Mouse (Mus musculus) forebrain, embryonic 14.5 days (tissue): ENCODE data around the gene Cspg4. TPM values are rescaled to one million over a fixed set of nuclear protein-coding genes. Genes with fewer than 3 reads are reported as not detected.

ENCODE experiments used
- ATAC-seq: fragments of 200-750 bp; cut with Nextera tagmentation; 2 replicates; pipeline ENCODE4 v1.8.0; 2017; ENCODE audit warnings: mild to moderate bottlenecking, moderate library complexity
- DNase-seq: peaks from one replicate; pipeline ENCODE4 v3.0.0-alpha.2; 2015; ENCODE audit warnings: low spot score
- H3K27ac ChIP-seq: fragments of 300-500 bp; sonication (generic); 2 replicates; pipeline ENCODE4 v1.5.1; 2014; ENCODE audit warnings: low read depth, mild to moderate bottlenecking, control low read depth, low read length, moderate library complexity
- H3K27me3 ChIP-seq: fragments of 300-500 bp; sonication (generic); replicated peaks from 2 replicates; pipeline ENCODE4 v1.6.1; 2014; ENCODE audit warnings: low read length, control low read depth, mixed read lengths; ENCODE audit not compliant: control insufficient read depth, insufficient read depth
- H3K36me3 ChIP-seq: fragments of 300-500 bp; sonication (generic); 2 replicates; pipeline ENCODE4 v1.6.1; 2014; ENCODE audit warnings: low read length, control low read depth; ENCODE audit not compliant: control insufficient read depth, insufficient read depth
- H3K4me1 ChIP-seq: fragments of 300-500 bp; sonication (generic); 2 replicates; pipeline ENCODE4 v1.6.1; 2014; ENCODE audit warnings: antibody characterized with exemption, low read length, control low read depth; ENCODE audit not compliant: control insufficient read depth, insufficient read depth
- H3K4me2 ChIP-seq: fragments of 300-500 bp; sonication (generic); 2 replicates; pipeline ENCODE4 v1.6.1; 2014; ENCODE audit warnings: mild to moderate bottlenecking, control low read depth, low read length
- H3K4me3 ChIP-seq: fragments of 300-500 bp; sonication (generic); 2 replicates; pipeline ENCODE4 v1.5.1; 2014; ENCODE audit warnings: low read depth, low read length, control low read depth
- H3K9ac ChIP-seq: fragments of 300-500 bp; sonication (generic); 2 replicates; pipeline ENCODE4 v1.6.1; 2014; ENCODE audit warnings: mild to moderate bottlenecking, low read length, control low read depth, moderate library complexity
- H3K9me3 ChIP-seq: fragments of 300-500 bp; sonication (generic); replicated peaks from 2 replicates; pipeline ENCODE4 v1.6.1; 2016; ENCODE audit warnings: low read length, control low read depth, mixed read lengths; ENCODE audit not compliant: control insufficient read depth
- WGBS: fragments of 180-500 bp; shearing (Covaris S2); extraction: QIAGEN DNeasy Blood & Tissue Kit; methylation state at CpG from one replicate; pipeline ENCODE4 v1.1.7; 2014; 5-methylcytosine and 5-hydroxymethylcytosine counted together
- polyA plus RNA-seq: library from polyadenylated mRNA; unstranded; fragments of >200 nt; fragmentation: Nextera tagmentation; extraction: Ambion mirVana; gene quantifications from 2 replicates; pipeline ENCODE4 v1.2.1, GENCODE M21; 2014

Cspg4 gene
- 3.0 and 4.8 TPM in 2 replicates for polyA plus RNA-seq

- ATAC-seq (no peak), DNase-seq (peak; percentile 31)
- Histone ChIP-seq H3K4me1 (peaks cover 12% of the 10 kb centered on the region), H3K9me3 (no peaks in the 10 kb centered on the region), H3K4me3 (peak within 1 kb of the TSS; percentile 21), H3K9ac (0 out of 2 replicates have a peak within 1 kb of the TSS, but pooled peaks have one; percentile 8), H3K4me2 (peak within 1 kb of the TSS; percentile 47), H3K36me3 (no peaks in the 10 kb centered on the region), H3K27me3 (0 out of 2 replicates have a peak, but pooled peaks cover 3% of the 10 kb centered on the region), H3K27ac (no peak within 1 kb of the TSS)
- 2% methylated on average over 24 of the region's 24 CpGs for WGBS
Observed at GRCm38 (mm10) chr9:56864832-56865231, at the start of gene Cspg4. Gene Cspg4 (plus strand): TSS chr9:56865033.

- H3K27ac ChIP-seq, result no peak overlapping the region
- H3K9me3 ChIP-seq, result no peaks in the 10 kb centered on the region
- ATAC-seq, result peak; percentile 42; the same call in 1 of the 2 replicates
- H3K4me2 ChIP-seq, result no peak overlapping the region
- H3K36me3 ChIP-seq, result no peaks in the 10 kb centered on the region
- peaks cover 7% of the 10 kb centered on the region for H3K4me1 ChIP-seq
- WGBS, result 3% methylated on average over 3 of the region's 3 CpGs
- H3K27me3 ChIP-seq, result 0 out of 2 replicates have a peak, but pooled peaks cover 2% of the 10 kb centered on the region
- DNase-seq, result peak; percentile 73
- no peak overlapping the region for H3K4me3 ChIP-seq
- H3K9ac ChIP-seq, result no peak overlapping the region
Observed at GRCm38 (mm10) chr9:56824900-56825299, 39.9 kb upstream of the Cspg4 start.

DNA sequence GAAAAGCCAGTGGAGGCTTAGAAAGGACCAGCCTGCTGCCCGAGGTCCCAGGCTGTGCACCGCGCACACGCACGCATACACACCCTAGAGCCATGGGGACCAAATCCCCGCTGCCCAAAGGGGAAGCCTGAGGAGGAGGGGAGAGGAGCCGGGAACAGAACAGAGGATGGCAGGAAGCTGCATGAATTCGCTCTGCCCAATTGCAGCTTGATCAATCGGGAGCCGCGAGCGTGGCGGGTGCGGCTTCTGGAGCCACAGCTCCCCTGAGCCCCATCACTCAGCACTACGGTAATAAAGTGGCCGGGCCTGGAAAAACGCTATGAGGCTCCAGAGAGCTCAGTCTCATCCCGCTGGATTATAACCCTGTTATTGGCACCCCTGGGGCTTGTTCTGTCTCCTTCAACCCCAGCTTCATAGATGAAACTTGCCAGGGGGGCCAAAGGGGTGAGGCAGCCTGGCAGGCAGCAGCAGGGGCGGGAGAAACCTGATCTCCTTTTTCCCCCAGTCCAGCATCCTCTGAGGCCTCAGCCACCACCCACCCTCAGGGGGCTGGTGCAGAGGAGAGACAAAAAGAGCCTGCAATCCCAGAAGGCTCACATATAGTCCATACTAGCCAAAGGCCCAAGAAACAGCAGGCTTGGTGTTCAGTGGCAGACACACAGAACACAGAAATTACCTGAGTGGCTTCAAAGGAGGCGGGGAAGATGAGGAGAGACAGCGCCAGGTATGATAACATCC lies 39.2 kb upstream of the Cspg4 start:
- 10% methylated on average over 21 of the region's 21 CpGs for WGBS
- Histone ChIP-seq H3K36me3 (no peaks in the 10 kb centered on the region), H3K4me1 (peaks cover 12% of the 10 kb centered on the region), H3K27me3 (0 out of 2 replicates have a peak, but pooled peaks cover 2% of the 10 kb centered on the region), H3K4me3 (peak overlapping the region; percentile 5; the same call in 1 of the 2 replicates), H3K9me3 (no peaks in the 10 kb centered on the region), H3K9ac (peak overlapping the region; percentile 35), H3K4me2 (peak overlapping the region; percentile 45), H3K27ac (no peak overlapping the region)
- DNase-seq, result no peak
- ATAC-seq, result peak; percentile 37; the same call in 1 of the 2 replicates

- Histone ChIP-seq H3K9ac (no peak overlapping the region), H3K4me3 (no peak overlapping the region), H3K27me3 (0 out of 2 replicates have a peak, but pooled peaks cover 2% of the 10 kb centered on the region), H3K36me3 (no peaks in the 10 kb centered on the region), H3K27ac (no peak overlapping the region), H3K4me1 (peaks cover 17% of the 10 kb centered on the region), H3K9me3 (no peaks in the 10 kb centered on the region), H3K4me2 (no peak overlapping the region)
- WGBS, result 16% methylated on average over 9 of the region's 9 CpGs
- no peak for ATAC-seq
- peak; percentile 56 for DNase-seq
Observed at GRCm38 (mm10) chr9:56828146-56828545, 36.7 kb upstream of the Cspg4 start.

- no peak overlapping the region for H3K4me3 ChIP-seq
- no peaks in the 10 kb centered on the region for H3K36me3 ChIP-seq
- DNase-seq, result no peak
- 87% methylated on average over 6 of the region's 6 CpGs for WGBS
- peaks cover 17% of the 10 kb centered on the region for H3K4me1 ChIP-seq
- ATAC-seq, result no peak
- H3K9me3 ChIP-seq, result no peaks in the 10 kb centered on the region
- H3K9ac ChIP-seq, result no peak overlapping the region
- 0 out of 2 replicates have a peak, but pooled peaks cover 2% of the 10 kb centered on the region for H3K27me3 ChIP-seq
- no peak overlapping the region for H3K4me2 ChIP-seq
- H3K27ac ChIP-seq, result no peak overlapping the region
Observed at GRCm38 (mm10) chr9:56828841-56829240, 36.0 kb upstream of the Cspg4 start.

- Histone ChIP-seq H3K27me3 (0 out of 2 replicates have a peak, but pooled peaks cover 2% of the 10 kb centered on the region), H3K4me1 (peaks cover 17% of the 10 kb centered on the region), H3K4me2 (no peak overlapping the region), H3K27ac (peak overlapping the region; percentile 65), H3K36me3 (no peaks in the 10 kb centered on the region), H3K4me3 (no peak overlapping the region), H3K9me3 (no peaks in the 10 kb centered on the region), H3K9ac (peak overlapping the region; percentile 13; the same call in 1 of the 2 replicates)
- ATAC-seq, result peak; percentile 76
- 11% methylated on average over 4 of the region's 4 CpGs for whole genome bisulfite sequencing
- DNase-seq, result peak; percentile 93
Observed at GRCm38 (mm10) chr9:56830162-56830561, 34.7 kb upstream of the Cspg4 start.

DNA sequence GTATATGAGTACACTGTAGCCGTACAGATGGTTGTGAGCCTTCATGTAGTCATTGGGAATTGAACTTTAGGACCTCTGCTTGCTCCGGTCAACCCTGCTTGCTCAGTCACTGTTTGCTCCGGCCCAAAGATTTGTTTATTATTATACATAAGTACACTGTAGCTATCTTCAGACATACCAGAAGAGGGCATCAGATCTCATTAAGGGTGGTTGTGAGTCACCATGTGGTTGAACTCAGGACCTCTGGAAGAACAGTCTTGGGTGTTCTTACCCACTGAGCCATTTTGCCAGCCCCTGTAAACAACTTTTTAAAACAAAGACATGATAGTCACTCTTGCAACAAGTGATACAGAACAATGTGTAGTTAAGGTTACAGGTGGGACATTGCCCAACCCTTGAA lies 32.9 kb upstream of the Cspg4 start:
- H3K4me1 ChIP-seq, result peaks cover 12% of the 10 kb centered on the region
- DNase-seq (no peak), ATAC-seq (no peak)
- no peak overlapping the region for H3K27ac ChIP-seq
- H3K36me3 ChIP-seq, result no peaks in the 10 kb centered on the region
- no peak overlapping the region for H3K4me2 ChIP-seq
- 92% methylated on average over 3 of the region's 3 CpGs for WGBS
- no peaks in the 10 kb centered on the region for H3K9me3 ChIP-seq
- no peak overlapping the region for H3K4me3 ChIP-seq
- H3K27me3 ChIP-seq, result 0 out of 2 replicates have a peak, but pooled peaks cover 2% of the 10 kb centered on the region
- no peak overlapping the region for H3K9ac ChIP-seq

DNA sequence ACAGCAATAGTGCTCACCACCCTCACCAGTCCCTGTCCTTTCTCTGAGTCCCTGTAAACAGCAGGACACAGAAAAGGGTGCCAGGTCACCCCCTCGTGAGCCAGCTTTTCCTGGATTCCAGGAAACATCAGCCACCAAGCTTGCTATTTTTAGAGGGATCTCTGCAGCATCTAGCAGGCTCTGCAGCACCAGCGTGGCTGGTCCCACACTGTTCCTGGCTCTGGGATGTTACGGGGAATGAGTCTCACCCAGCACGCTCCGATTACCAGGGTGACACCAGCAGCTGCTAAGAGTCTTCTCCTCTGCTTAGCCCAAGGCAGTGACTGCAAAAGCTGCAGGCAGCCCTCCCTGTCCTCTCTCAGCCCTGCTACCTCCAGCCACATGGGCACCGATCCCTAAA lies 31.9 kb upstream of the Cspg4 start:
- H3K27me3 ChIP-seq, result 0 out of 2 replicates have a peak, but pooled peaks cover 2% of the 10 kb centered on the region
- no peak for ATAC-seq
- no peak overlapping the region for H3K9ac ChIP-seq
- WGBS, result 38% methylated on average over 6 of the region's 6 CpGs
- no peak overlapping the region for H3K27ac ChIP-seq
- H3K36me3 ChIP-seq, result no peaks in the 10 kb centered on the region
- H3K9me3 ChIP-seq, result no peaks in the 10 kb centered on the region
- H3K4me3 ChIP-seq, result no peak overlapping the region
- peaks cover 12% of the 10 kb centered on the region for H3K4me1 ChIP-seq
- no peak overlapping the region for H3K4me2 ChIP-seq
- DNase-seq, result no peak

DNA sequence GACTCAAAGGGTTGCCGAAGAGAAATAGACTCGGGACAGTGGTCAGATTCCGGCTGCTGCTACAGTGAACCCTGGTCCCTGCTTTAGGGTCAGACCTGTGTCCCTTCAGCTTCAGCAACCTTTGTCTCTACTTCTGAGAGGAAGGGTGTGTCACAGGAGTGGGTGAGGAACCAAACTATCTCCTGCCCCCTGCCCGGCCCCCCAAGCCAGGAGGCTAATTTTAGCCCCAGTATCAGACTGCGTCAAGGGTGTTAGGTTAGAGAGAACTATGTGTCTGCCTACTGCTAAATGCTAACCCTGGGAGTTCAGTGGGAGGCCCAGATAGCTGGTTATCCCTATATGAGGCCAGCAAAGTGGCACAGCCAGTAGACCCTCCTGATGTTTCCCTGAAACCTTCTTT lies 29.7 kb upstream of the Cspg4 start:
- Histone ChIP-seq H3K4me1 (peaks cover 9% of the 10 kb centered on the region), H3K9ac (no peak overlapping the region), H3K27ac (no peak overlapping the region), H3K27me3 (no peaks in the 10 kb centered on the region), H3K9me3 (no peaks in the 10 kb centered on the region), H3K4me2 (no peak overlapping the region), H3K36me3 (no peaks in the 10 kb centered on the region), H3K4me3 (no peak overlapping the region)
- 83% methylated on average over 5 of the region's 5 CpGs for WGBS
- ATAC-seq (no peak), DNase-seq (no peak)
